8 mouse cellular contexts compared by ENCODE assay signal in the genomic region with DNA sequence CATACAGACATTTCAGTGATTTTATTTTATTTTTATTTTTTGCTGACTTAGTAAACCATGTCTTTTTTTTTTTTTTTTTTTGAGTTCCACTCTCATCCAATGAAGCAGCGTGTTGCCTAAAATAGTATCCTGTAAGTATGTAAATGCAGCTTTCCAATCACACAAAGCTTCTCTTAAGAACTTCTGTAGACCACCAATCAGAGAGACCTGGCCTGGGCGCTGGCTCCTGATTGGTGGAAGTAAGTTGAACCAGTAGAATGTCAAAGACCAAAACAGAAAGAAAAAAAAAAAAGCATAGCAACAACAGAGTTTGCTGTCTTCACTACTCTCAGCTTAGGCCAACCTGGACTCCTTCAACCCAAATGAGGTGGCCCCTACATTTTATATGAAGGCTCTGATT. TPM values are rescaled to one million over a fixed set of nuclear protein-coding genes. Genes with fewer than 3 reads are reported as not detected.
DNase-seq lines count a peak whose midpoint lies in the region; ATAC-seq and TF ChIP-seq lines count a peak whose summit lies in the region.

No protein-coding gene starts in this region.

- no peaks in the 10 kb centered on the region for H3K9me3 ChIP-seq in hindbrain, embryonic 14.5 days (ENCODE audit: control insufficient read depth, low read length)
- H3K9me3 ChIP-seq in liver, postnatal 0 days (ENCODE audit: low read length): no peaks in the 10 kb centered on the region

- no peak for DNase-seq in frontal cortex, postnatal 14 days (ENCODE audit: low spot score in 2 of 2)
- DNase-seq in Muller cell, postnatal 12 days (ENCODE audit: inconsistent ontology term): peak; percentile 49
- no peak for DNase-seq in hindbrain, embryonic 14.5 days (ENCODE audit: low spot score)
- DNase-seq in liver, postnatal 0 days: no peak
- no peak for DNase-seq in thymus, adult 2 months
- no peak for DNase-seq in layer of hippocampus, postnatal 36 days

- H3K4me2 ChIP-seq in hindbrain, embryonic 14.5 days (replicated peaks): peak overlapping the region; percentile 33
- peak overlapping the region; percentile 62 for H3K4me2 ChIP-seq in liver, postnatal 0 days (ENCODE audit: low read depth, low read length)

- no peaks in the 10 kb centered on the region for H3K36me3 ChIP-seq in hindbrain, embryonic 14.5 days (replicated peaks; ENCODE audit: control insufficient read depth, insufficient read depth)
- no peaks in the 10 kb centered on the region for H3K36me3 ChIP-seq in liver, postnatal 0 days (replicated peaks; ENCODE audit: insufficient read depth, low read length)
- no peaks in the 10 kb centered on the region for H3K36me3 ChIP-seq in thymus, adult 2 months (ENCODE audit: control insufficient read depth, insufficient read depth, low read length)

- 0 out of 2 replicates have a peak overlapping the region, but pooled peaks have one; percentile 18 for H3K9ac ChIP-seq in hindbrain, embryonic 14.5 days
- H3K9ac ChIP-seq in liver, postnatal 0 days (replicated peaks): peak overlapping the region; percentile 34; the same call in 1 of the 2 replicates

- 0 out of 2 replicates have a peak, but pooled peaks cover 8% of the 10 kb centered on the region for H3K4me1 ChIP-seq in hindbrain, embryonic 14.5 days (replicated peaks; ENCODE audit: control insufficient read depth, insufficient read depth, low read length)
- H3K4me1 ChIP-seq in liver, postnatal 0 days (ENCODE audit: insufficient read depth): no peaks in the 10 kb centered on the region; the same call in 1 of the 2 replicates
- H3K4me1 ChIP-seq in thymus, adult 2 months (replicated peaks; ENCODE audit: control insufficient read depth, insufficient read depth, low read length): no peaks in the 10 kb centered on the region

- 50% methylated on average over 2 of the region's 2 CpGs for whole genome bisulfite sequencing in hindbrain, embryonic 14.5 days
- WGBS in liver, postnatal 0 days (ENCODE audit: insufficient replicate concordance): 69% methylated on average over 2 of the region's 2 CpGs
- 90% methylated on average over 2 of the region's 2 CpGs for WGBS in thymus, adult 2 months

- TF ChIP-seq EP300 in liver, postnatal 0 days (IDR thresholded peaks at IDR 0.05; ENCODE audit: low read depth): no peak

- TF ChIP-seq POLR2A in thymus, adult 2 months (IDR thresholded peaks at IDR 0.05; ENCODE audit: control insufficient read depth, extremely low read depth, insufficient read depth, low read length, poor library complexity): no peak

- no peak overlapping the region for H3K27ac ChIP-seq in hindbrain, embryonic 14.5 days
- H3K27ac ChIP-seq in liver, postnatal 0 days (ENCODE audit: low read depth): peak overlapping the region; percentile 4; the same call in 1 of the 2 replicates
- H3K27ac ChIP-seq in thymus, adult 2 months (ENCODE audit: control insufficient read depth, insufficient read depth, low read length): no peak overlapping the region

- H3K27me3 ChIP-seq in hindbrain, embryonic 14.5 days (ENCODE audit: control insufficient read depth, insufficient read depth, low read length): no peaks in the 10 kb centered on the region
- no peaks in the 10 kb centered on the region for H3K27me3 ChIP-seq in liver, postnatal 0 days (ENCODE audit: insufficient read depth, low read length)
- no peaks in the 10 kb centered on the region for H3K27me3 ChIP-seq in thymus, adult 2 months (ENCODE audit: control insufficient read depth, insufficient read depth, low read length)

- ATAC-seq in frontal cortex, adult (ENCODE audit: low TSS enrichment): peak; percentile 51
- ATAC-seq in hindbrain, embryonic 14.5 days (ENCODE audit: low FRiP score): no peak
- peak; percentile 47; the same call in 1 of the 2 replicates for ATAC-seq in liver, postnatal 0 days
- ATAC-seq in megakaryocyte progenitor cell, adult 5-6 weeks (replicated peaks; ENCODE audit: poor library complexity): no peak

- no peak for TF ChIP-seq CTCF in liver, postnatal 0 days (IDR thresholded peaks at IDR 0.05; ENCODE audit: low read depth)
- TF ChIP-seq CTCF in thymus, adult 2 months (IDR thresholded peaks at IDR 0.05; ENCODE audit: borderline replicate concordance, control insufficient read depth, extremely low read depth, insufficient read depth, low read length, poor library complexity): no peak

- no peak overlapping the region for H3K4me3 ChIP-seq in hindbrain, embryonic 14.5 days (replicated peaks; ENCODE audit: low read length)
- peak overlapping the region; percentile 20; the same call in 1 of the 2 replicates for H3K4me3 ChIP-seq in liver, postnatal 0 days (ENCODE audit: low read depth, low read length)
- H3K4me3 ChIP-seq in thymus, adult 2 months (ENCODE audit: control insufficient read depth, insufficient read depth, low read length): no peak overlapping the region

RNA-seq across cellular contexts. Expression of gene Ankrd37, which starts 4.8 kb away (rescaled TPM):
- polyA plus RNA-seq in hindbrain, embryonic 14.5 days (2014; fragmentation: Nextera tagmentation; extraction: Ambion mirVana): 30.1 and 31.7 TPM in 2 replicates
- polyA plus RNA-seq in liver, postnatal 0 days (2015; fragmentation: Nextera tagmentation; extraction: Ambion mirVana): 3.0 and 9.1 TPM in 2 replicates
- polyA plus RNA-seq in thymus, adult 2 months (2012; rRNA removed): 7.2 and 9.6 TPM in 2 replicates
- 4.3 and 6.1 TPM in 2 replicates for total RNA-seq in megakaryocyte progenitor cell, adult 5-6 weeks (2015)
- total RNA-seq in megakaryocyte progenitor cell, adult 5-6 weeks (2017): 3.5 and 6.2 TPM in 2 replicates
- 1 to 10 TPM; 6.6 to 7.2 TPM for total RNA-seq in layer of hippocampus, postnatal 36 days (2021)

RNA-seq across cellular contexts. Expression of gene Lrp2bp, which starts 11.2 kb away (rescaled TPM):
- 0.56 and 0.70 TPM in 2 replicates for polyA plus RNA-seq in hindbrain, embryonic 14.5 days (2014; fragmentation: Nextera tagmentation; extraction: Ambion mirVana)
- polyA plus RNA-seq in liver, postnatal 0 days (2015; fragmentation: Nextera tagmentation; extraction: Ambion mirVana): not detected in 2 replicates
- 0.08 TPM in 1 of 2 replicates, not detected in the other for polyA plus RNA-seq in thymus, adult 2 months (2012; rRNA removed)
- total RNA-seq in megakaryocyte progenitor cell, adult 5-6 weeks (2015): not detected in 2 replicates
- not detected in 2 replicates for total RNA-seq in megakaryocyte progenitor cell, adult 5-6 weeks (2017)
- total RNA-seq in layer of hippocampus, postnatal 36 days (2021): under 1 TPM; 0.42 to 0.53 TPM

RNA-seq across cellular contexts. Expression of gene Ufsp2, which starts 35.0 kb away (rescaled TPM):
- 56.5 and 63.8 TPM in 2 replicates for polyA plus RNA-seq in hindbrain, embryonic 14.5 days (2014; fragmentation: Nextera tagmentation; extraction: Ambion mirVana)
- polyA plus RNA-seq in liver, postnatal 0 days (2015; fragmentation: Nextera tagmentation; extraction: Ambion mirVana): 49.5 and 50.2 TPM in 2 replicates
- polyA plus RNA-seq in thymus, adult 2 months (2012; rRNA removed): 11.2 and 13.0 TPM in 2 replicates
- total RNA-seq in megakaryocyte progenitor cell, adult 5-6 weeks (2015): 88.7 and 89.0 TPM in 2 replicates
- 149 and 162 TPM in 2 replicates for total RNA-seq in megakaryocyte progenitor cell, adult 5-6 weeks (2017)
- 10 to 100 TPM; 48.8 to 49.1 TPM for total RNA-seq in layer of hippocampus, postnatal 36 days (2021)

RNA-seq across cellular contexts. Expression of gene 1700029J07Rik, which starts 35.3 kb away (rescaled TPM):
- polyA plus RNA-seq in hindbrain, embryonic 14.5 days (2014; fragmentation: Nextera tagmentation; extraction: Ambion mirVana): 4.6 and 4.7 TPM in 2 replicates
- 0.50 and 0.62 TPM in 2 replicates for polyA plus RNA-seq in liver, postnatal 0 days (2015; fragmentation: Nextera tagmentation; extraction: Ambion mirVana)
- polyA plus RNA-seq in thymus, adult 2 months (2012; rRNA removed): 0.19 and 0.27 TPM in 2 replicates
- 0.79 and 1.6 TPM in 2 replicates for total RNA-seq in megakaryocyte progenitor cell, adult 5-6 weeks (2015)
- 0.21 and 1.3 TPM in 2 replicates for total RNA-seq in megakaryocyte progenitor cell, adult 5-6 weeks (2017)
- 1 to 10 TPM; 2.6 to 3.8 TPM for total RNA-seq in layer of hippocampus, postnatal 36 days (2021)

Comparison
In these comparisons a context has a peak if more than half of its experiments do, and no peak if none do; other contexts are left out.
1. ATAC-seq: peak in frontal cortex, adult (single experiment) and liver, postnatal 0 days (single experiment); none in hindbrain, embryonic 14.5 days (single experiment) and megakaryocyte progenitor cell, adult 5-6 weeks (single experiment).